Mouse (Mus musculus) thymus, adult 18-20 months (tissue): Measurements from ENCODE around the gene Lrrc3c.
A peak's percentile ranks its signal among the peaks of the same experiment; 100 is the strongest.
"Not testable (repeated sequence)": the region's sequence is repeated elsewhere in the genome, so short reads cannot be mapped to it uniquely, and the experiment has no call there.

Source experiments
- DNase-seq, 2 experiments: peaks; one replicate each; pipeline ENCODE4 v3.0.0; 2022; ENCODE audit warnings: mixed read lengths in 2 of 2

The Lrrc3c gene

DNA sequence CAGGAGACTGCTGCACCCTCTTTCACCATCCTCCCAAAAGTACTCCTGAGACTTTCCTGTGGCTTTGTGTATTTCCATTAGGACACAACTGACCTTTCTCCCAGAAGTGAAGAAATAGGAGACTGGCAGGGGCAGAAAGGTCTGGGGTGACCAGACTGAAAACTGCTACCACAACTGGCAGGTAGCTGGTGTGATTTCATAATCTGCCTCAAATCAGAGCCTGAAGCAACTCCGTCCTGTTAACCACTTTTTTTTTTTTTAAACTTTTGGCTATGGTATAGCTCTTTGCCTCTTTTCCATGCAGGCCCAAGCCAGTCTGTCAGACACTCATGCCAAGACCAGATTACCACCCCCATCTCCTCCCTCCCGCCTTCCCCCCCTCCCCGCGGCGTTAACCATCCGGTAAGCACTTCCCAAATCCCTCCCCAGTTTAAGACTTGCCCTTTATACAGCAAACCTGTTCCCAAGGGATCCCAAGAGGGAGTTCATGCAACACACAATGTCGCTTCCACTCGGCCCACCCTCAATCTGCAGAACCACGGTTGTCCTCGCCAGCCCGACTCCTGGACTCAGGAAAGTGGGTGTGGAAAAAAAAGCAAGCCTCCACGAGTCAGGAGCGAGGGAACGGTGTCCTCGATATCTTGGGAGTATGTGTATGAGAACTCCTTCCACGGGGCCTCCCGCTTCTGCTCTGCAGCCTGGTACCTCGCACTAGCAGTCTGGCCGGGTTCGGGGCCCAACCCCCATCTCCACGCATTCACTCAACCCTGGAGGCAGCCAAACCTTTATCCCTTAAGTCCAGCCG lies 11.8 kb upstream of the Lrrc3c start:
- peak in 1 of 2 experiments; percentile 31 for DNase-seq

DNA sequence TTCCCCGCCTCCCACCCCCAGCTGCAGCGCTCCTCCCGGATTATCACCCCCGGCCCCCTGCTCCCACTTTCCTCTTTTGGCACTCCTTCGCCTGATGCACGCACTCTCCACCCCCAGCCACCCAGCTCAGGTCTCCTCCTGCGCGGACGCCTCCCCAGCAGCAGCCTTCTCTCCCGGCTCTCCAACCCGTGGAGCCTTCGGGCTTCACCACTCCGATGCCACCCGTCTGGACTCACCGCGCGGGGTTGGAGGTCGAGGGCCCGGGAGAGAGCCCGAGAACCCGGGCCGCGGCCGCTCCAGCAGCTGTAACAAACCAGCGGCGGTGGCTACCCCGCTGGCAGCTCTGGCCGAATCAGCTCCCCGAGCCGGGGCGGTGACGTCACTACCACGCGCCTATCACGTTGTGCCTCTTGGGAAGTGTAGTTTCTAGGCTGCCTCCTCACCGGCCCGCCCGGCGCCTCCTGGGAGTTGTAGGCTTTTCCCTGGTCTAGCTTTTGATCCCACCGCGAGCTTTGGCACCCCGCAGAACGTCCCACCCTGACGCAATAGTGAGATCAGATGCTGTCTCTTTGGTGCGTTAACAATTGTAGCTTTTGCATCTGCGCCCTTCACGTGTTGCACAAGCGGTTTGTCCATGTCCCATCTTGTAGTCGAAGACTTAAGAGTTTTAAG lies 11.1 kb upstream of the Lrrc3c start, which contains the start of gene Ormdl3:
Ormdl3 (minus strand) TSS at position 477 of the 672 bp plus-strand sequence.
- DNase-seq: peak; percentile 97

DNA sequence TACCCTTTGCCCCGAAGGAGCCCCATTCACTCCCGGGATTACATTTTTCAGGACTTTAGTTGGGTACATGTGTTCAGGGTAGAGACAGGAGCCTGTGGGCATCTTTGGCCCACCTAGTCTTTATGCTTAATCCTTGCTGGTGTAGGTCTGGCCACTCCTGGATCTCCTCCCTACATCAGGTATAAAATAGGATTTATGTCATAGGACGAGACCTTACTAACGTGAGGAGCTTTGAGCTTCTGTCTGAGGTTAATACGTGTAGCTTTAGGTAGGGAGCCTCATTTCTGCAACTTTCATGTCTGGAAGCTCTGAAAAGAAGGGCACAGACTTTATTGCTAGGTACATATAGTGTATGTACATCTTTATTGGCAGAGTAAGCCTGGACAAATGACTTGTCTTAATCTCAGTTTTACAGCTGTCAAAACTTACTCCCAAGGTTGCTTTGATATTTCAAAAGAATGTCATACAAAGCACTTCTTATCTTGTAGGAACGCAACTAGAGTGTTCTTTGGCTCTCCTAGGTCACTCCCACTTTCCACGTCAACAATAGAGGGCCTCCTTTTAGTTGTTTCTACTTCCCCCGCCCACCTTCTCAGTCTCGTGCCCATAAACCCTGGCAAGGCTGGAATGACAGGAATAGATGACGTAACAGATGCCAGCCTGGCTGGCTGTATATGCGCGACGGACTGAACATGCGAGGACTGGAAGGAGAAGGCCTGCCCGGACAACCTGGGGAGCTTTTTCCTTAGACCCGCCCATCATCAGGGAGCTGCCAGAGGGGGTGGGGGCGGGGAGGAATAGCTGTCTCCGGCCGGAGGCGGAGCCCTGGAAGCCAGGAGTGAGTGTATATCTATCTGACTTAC lies 10.2 kb upstream of the Lrrc3c start:
- DNase-seq: peak in 1 of 2 experiments; percentile 52

DNA sequence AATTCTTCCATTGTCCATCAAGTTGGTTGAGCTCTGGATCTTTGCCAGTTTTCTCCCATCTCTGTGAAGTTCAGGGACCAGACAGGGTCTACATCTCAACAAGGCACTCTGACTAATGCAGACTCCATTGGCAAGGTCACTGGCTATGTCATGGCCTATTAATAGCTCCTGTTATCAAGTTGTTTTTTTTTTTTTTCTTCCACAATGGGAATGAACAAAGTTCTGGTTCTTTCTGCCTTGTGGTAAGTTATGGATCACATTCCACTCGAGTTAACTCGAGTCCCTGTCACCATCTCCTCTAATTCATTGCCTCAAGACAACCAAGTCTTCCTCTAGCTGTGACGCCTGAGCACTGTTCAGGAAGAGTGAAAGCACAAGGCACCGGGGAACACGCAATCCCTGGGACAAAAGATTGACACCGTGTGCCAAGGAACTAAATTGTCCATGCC lies 9.2 kb upstream of the Lrrc3c start:
- no peak for DNase-seq

DNA sequence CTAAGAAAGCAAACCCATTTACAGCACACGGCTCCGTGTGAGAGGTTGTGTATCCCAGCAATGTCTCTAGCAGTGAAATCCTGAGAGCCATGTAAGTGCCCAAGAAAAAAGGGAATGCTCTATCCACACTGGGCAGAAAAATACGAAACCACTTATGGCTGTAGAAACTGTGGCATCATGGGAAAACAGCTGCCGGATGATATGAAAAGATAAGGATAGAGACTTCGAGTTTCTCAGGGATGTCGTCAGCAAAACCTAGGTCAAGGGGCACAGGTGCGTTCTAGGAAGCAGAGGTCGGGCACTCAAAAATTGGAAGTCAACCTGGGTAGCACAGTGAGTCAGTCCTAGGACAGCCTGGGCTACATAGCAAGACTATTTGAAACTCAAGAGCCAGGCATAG lies 8.8 kb upstream of the Lrrc3c start:
- no peak for DNase-seq

DNA sequence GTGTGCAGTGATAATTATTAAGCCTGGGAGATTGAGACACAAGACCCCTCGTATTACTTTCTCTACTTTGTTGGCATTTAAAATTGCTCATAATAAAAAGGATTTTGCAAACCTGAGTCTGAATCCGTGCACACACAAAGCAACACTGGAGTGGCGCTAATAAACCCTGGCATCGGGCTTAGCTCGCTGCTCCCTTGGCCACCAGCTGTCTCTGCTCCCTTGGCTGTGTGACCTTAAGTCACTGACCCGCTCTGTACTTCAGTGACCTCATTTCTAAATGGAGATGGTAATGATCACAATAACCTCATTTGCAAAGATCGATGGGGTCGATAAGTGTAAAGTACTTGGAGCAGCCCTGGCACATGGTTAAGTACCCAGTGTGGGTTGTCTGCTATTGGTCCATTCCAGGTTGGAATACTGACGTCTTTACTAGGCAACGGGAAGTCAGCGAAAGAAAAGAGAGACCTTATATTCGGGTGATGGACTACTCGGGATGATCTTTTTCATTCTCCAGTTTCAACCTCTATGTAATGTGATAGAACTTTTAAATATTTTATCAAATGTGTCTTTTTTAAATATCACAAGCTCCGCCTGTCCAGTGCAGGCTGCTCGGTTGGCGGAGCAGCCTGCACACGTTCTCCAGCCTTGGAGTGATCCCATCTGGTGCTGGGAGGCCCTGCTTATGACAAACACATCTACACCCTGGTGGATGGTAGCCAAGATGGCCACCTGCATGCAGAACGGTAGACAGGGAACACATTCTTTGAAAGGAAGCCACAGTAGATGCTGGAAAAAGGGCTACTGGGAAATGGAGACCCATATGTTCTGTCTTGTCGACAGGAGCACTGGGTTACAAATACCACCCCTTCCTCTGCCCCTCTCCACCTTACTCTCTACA lies 7.3 kb upstream of the Lrrc3c start:
- no peak for DNase-seq

DNA sequence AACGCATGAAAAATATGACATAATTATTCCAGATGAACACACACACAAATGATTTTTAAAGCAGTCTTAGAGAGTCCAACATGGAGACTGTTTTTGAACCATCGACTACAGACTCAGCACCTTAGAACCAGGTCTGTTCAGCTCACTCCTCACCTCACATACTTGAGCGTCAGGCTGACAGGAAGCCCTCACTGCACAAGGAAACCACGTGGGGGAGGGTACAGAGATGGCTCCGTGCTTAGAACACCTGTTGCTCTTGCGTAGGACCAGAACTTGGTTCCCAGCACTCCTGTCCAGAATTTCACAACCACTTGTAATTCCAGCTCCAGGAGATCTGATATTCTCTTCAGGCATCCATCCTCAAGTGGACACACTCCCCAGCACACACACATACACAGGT lies 3.1 kb upstream of the Lrrc3c start:
- DNase-seq: no peak

DNA sequence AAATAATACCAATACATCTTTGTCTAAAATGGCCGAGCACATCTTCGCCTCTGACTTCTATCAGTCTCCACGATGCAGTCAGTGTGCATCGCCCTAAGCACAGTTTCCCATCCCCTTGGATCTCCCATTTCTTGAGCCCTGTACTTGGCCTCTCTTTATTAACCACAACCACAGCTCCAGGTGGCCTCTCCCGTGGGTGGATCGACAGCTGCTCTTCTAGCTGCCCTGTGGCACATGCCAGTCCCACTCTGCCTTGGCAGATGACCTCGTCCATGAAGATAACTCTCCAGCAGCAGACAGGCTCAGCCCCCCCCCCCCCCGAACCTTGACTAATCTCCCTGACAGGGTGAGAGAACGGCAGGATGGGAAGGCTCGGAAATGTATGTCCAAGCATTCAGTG lies 2.6 kb upstream of the Lrrc3c start:
- DNase-seq: no peak

DNA sequence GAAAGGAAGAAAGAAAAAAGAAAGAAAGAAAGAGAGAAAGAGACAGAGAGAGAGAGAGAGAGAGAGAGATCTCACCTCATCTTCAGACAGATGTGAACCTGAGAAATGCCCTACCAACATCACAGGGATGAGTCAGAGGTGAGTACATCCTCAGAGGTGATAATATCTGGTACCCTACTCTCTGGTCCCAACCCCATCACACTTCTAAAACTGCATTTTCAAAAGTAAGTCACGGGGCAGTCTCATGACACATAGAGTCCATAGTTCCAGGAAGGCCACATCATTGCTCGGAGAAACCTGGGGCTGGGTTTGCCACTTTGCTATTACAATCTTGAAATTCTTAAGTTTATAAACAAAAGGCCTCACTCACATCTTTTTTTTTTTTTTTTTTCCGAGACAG lies 2.1 kb upstream of the Lrrc3c start:
- DNase-seq: no peak

DNA sequence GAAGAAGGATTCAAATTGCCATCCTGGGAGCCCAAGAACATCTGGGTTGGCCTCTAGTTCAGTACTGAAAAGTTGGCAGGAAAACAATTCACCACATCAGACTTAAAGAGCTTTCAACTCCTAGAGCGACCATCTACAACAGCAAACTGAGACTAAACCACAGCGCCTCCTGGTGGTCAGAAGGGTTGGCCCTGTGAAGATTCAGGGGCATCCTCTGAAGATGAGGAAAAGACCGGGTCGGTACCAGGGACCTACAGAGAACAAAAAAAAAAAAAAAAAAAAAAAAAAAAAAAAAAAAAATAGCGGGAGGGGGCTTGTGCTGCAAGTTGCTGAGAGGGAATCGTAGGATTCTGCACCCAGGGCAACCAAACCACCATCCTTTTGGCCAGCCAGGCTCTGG lies 728 bp upstream of the Lrrc3c start:
- DNase-seq: peak; percentile 45 to 62

DNA sequence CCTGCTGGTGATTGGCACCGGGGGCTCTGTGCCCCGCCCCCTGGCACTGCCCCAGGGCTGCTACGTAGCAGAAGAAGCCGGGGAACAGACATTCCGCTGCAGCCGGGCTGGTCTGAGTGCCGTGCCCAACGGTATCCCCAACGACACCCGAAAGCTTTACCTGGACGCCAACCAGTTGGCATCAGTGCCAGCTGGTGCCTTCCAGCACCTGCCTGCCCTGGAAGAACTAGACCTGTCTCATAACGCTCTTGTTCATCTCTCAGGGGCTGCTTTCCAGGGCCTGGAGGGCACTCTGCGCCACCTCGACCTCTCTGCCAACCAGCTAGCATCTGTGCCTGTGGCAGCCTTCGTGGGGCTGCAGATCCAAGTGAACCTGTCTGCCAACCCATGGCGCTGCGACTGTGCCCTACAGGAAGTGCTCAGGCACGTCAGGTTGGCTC lies 780 bp downstream of the Lrrc3c start:
- DNase-seq: no peak

DNA sequence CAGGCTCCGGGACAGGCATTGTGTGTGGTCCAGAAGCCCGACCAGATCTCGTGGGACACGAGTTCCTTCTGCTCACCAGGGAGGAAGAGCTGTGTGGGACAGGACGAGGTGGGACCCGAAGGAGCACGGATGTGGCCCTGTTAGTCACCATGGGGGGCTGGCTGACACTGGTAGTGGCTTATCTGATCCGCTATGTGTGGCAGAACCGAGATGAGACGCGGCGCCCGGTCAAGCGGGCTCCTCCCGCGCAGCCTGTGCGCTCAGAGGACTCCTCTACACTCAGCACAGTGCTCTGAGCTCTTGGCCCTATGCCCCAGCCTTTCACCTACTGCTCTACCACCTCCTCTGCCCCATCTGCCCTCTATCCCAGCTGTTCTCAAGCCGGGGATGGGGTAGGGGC lies 1.2 kb downstream of the Lrrc3c start:
- no peak for DNase-seq

DNA sequence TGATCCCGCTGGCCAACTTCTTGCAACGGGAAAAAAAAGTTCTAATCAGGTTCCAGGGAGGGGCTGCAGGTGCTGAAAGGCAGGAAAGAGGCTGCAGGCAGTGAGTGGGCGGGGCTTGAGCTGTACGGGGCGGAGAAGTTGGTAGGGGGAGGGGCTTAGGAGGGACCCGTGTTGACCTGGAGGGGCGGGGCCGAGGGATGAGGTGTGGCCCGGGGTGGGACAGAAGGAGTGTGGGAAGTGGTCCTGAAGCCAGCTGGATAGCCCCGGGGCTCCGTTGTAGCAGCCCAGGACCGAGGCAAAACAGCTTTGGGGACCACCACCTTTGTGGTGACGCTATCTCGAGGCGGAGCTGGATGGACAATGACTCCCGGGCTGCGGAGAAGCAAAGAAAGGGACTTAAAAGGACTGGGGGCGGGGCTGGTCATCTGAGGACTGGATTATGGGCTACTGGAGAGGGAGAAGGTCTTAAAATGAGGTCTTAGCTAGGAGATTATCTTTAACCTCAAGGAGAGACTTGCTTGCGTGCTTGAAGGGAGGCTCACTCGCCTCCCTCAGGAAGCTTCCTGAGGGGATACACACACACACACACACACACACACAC lies 4.1 kb downstream of the Lrrc3c start:
- no peak for DNase-seq

DNA sequence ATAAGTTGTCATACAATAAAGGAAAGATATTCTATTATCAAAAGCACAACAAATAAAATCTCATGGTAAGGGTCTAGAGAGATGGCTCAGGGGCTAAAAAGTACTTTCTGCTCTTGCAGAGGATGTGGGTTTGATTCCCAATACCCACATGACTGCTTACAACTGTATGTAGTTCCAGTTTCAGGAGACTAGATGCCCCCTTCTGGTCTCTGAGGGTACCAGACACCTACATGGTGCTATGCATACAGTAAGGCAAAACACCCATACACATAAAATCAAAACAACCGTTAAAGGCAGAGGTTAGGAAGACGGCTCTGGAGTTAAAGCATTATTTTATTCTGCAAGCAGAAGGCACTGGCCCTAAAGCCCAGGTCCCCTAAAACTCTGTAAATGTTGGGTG lies 5.9 kb downstream of the Lrrc3c start:
- no peak for DNase-seq

DNA sequence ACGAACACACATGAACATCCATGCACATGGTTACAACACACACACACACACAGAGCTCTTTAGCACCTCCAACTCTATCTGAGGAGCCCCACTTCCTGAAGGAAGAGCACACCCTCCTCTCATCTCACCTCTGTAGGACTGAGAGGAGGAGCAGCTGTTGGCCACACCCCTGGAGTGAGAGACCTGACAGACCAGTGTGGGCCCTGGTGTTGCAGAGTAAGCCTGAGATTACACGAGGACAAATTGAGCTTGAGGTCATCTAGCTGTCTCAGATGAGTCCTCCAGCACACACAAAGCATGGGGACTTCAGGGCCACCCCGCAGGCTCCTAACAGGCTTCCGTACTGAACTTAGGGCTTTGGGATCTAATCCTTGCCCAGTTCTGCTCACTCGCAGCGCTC lies 6.8 kb downstream of the Lrrc3c start:
- DNase-seq: not testable (repeated sequence)

DNA sequence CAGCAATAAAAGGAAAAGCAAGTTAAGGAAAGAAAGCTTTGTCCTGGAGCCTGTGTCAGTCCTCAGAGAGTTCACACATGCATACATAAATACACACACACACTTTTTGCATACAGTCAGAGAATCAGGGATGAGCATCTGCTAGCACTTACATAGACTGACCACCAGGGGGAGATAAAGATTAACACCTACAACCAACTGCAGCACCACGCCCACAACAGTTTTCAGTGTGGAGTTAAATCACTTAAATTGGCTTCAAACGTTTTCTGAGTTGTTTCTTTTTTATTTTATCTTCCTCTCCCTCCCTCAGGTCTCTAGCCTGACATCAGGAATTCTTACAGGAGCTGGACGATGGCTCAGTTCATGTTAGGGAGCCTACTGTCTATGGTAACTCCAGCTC lies 8.7 kb downstream of the Lrrc3c start:
- DNase-seq: no peak

DNA sequence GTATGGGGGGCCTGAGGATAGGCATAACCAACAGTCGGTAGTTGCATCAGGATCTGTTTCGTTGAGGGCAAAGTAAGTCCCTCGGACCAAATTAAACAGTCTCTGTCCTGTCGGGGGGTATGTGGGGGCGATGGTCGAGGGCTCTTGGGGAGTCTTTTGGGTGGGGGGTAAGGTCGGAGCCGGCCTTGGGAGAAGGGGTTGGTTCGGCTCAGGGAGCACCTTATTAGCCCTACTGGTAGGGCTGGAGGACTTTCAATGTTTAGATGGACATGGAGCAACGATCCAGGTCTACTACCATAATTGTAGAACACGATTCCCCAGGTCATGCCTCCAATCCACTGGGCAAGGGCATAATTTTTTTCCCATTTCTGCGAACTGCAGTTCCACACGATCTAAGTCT lies 22.7 kb downstream of the Lrrc3c start:
- no peak for DNase-seq

DNA sequence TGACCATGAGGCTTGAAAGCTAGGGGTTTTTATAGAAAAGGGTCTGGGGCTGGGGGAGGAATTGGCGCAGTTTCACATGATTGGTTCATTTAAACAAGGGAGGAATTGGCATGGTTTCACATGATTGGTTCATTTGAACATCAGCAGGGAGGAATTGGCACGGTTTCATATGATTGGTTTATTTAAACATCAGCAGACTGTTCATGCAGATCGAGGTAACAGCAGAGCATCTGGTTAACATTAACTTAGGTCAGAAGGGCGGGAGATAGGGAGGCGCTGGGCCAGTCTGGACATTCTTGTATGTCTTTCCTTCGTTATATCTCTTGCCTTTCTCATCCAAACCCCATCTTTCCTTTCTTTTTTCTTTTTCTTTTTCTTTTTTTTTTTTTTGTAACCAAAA lies 25.9 kb downstream of the Lrrc3c start:
- not testable (repeated sequence) for DNase-seq

DNA sequence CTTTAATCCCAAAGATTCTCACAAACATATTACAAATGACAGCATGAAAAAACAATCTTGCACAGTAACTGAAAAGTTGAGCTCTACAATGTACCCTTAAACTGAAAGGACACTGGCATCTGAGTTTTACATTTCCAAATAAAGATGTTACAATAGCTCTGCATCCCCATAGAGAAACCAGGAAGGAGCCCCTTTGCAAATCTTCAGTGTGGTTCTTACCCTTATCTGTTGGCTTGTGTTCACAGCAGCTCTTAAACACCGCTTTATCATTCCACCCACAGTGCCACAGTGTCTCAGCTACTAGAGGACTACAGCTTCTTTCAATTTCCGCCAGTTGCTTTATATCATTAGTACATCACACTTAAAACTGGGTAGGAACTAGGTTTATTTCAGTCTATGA lies 26.3 kb downstream of the Lrrc3c start:
- DNase-seq: not testable (repeated sequence)

DNA sequence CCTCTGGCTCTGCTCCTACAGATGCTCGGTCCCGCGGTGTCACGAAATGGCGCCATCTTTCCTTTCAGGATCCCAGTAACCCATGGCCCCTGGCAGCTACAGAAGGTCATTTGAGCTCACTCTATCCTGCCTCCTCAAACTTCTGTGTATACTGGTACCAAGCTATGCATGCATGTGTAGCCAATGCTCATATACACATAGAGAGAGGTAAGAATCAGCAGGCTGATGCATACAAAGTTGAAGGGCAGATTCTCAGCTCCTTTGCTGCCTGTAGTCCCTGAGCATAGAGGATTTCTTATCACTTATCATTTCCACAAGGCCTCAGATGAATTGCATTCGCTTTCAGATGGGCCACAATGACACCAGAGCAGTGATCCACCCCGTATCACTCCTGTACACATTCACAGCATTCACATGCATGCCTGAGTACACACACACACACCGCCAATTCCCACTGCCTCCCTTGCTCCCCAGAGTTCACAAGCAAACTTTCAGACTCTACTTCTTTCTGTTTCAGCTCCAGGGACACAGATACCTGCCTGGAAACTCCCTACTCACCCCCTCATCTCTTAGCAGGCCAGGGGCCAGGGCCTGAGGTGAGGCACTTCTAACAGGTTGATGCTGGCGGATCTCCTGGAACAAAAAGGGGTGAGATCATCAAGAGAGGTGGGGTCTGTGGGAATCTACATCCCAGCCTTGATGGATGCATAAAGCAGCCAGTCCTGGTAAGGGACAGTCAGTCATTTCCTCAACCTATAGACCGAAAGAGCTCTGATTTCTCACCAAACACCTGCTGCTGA lies 27.7 kb downstream of the Lrrc3c start, which contains the start of the genes Gm12355 and Gsdma3:
Gm12355 (minus strand) TSS at position 51 of the 800 bp plus-strand sequence.
Gsdma3 (plus strand) TSS at position 750 of the 800 bp plus-strand sequence.
- DNase-seq: no peak

DNA sequence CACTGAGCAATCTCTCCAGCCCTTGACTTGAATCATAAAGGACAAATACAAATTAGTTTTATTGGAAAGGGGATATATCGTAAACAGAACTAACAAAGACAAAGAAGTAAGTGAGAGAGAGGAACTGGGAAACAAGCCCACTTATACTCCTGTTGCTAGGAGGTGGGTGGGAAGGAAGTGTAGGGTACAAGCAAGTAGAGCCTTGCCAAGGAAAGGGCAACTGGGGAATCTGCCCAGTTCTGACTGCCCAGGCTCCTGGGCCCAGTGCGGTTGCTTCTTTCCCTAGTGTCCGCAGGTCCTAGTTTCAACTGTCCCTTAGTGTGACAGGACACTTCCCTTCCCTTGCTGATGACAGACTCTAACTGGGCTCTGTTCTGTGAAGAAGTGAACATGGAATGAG lies 30.6 kb downstream of the Lrrc3c start:
- no peak for DNase-seq
